8 mouse cellular contexts compared by ENCODE assay signal in genomic region chr2:150749283-150749682, GRCm38 (mm10). TPM values are rescaled to one million over a fixed set of nuclear protein-coding genes. Genes with fewer than 3 reads are reported as not detected.
DNase-seq lines count a peak whose midpoint lies in the region; ATAC-seq and TF ChIP-seq lines count a peak whose summit lies in the region.

No protein-coding gene starts in this region.

- peak overlapping the region; percentile 74 for H3K9ac ChIP-seq in ES-Bruce4 (ENCODE audit: low read depth, poor library complexity, severe bottlenecking)
- H3K9ac ChIP-seq in kidney, embryonic 15.5 days: peak overlapping the region; percentile 73

- no peak for DNase-seq in cerebellum, adult 2 months
- no peak for DNase-seq in cerebellum, adult 9-10 months
- no peak for DNase-seq in thymus, postnatal 14 days
- DNase-seq in left cerebral cortex, adult 18-20 months (ENCODE audit: low spot score in 2 of 2): no peak

- peak overlapping the region; percentile 81 for H3K4me3 ChIP-seq in cerebellum, adult 2 months (replicated peaks; ENCODE audit: insufficient read depth, low read depth, low read length)
- H3K4me3 ChIP-seq in ES-Bruce4 (ENCODE audit: low read depth, low read length): peak overlapping the region; percentile 82
- H3K4me3 ChIP-seq in erythroblast, embryonic 14.5 days (replicated peaks): peak overlapping the region; percentile 63
- H3K4me3 ChIP-seq in kidney, embryonic 15.5 days (replicated peaks): peak overlapping the region; percentile 80
- peak overlapping the region; percentile 54 for H3K4me3 ChIP-seq in macrophage (ENCODE audit: inconsistent target)

- H3K4me1 ChIP-seq in cerebellum, adult 2 months (ENCODE audit: control insufficient read depth, insufficient read depth, low read length): no peaks in the 10 kb centered on the region; the same call in 1 of the 2 replicates
- H3K4me1 ChIP-seq in ES-Bruce4 (ENCODE audit: control insufficient read depth, insufficient read depth, low read length): no peaks in the 10 kb centered on the region
- peaks cover 18% of the 10 kb centered on the region for H3K4me1 ChIP-seq in erythroblast, embryonic 14.5 days (ENCODE audit: control insufficient read depth)
- H3K4me1 ChIP-seq in kidney, embryonic 15.5 days: peaks cover 21% of the 10 kb centered on the region

- H3K79me2 ChIP-seq in macrophage (ENCODE audit: inconsistent target): peaks cover 7% of the 10 kb centered on the region; the same call in 1 of the 2 replicates

- 0 out of 2 replicates have a peak, but pooled peaks cover 1% of the 10 kb centered on the region for H3K36me3 ChIP-seq in ES-Bruce4 (ENCODE audit: control insufficient read depth, insufficient read depth, low read length, poor library complexity, severe bottlenecking)
- peaks cover 10% of the 10 kb centered on the region for H3K36me3 ChIP-seq in erythroblast, embryonic 14.5 days (ENCODE audit: control insufficient read depth)
- peaks cover 10% of the 10 kb centered on the region for H3K36me3 ChIP-seq in kidney, embryonic 15.5 days
- peaks cover 9% of the 10 kb centered on the region; the same call in 1 of the 2 replicates for H3K36me3 ChIP-seq in macrophage (ENCODE audit: inconsistent target)

- no peaks in the 10 kb centered on the region for H3K27me3 ChIP-seq in cerebellum, adult 2 months (ENCODE audit: control insufficient read depth, insufficient read depth, low read length)
- H3K27me3 ChIP-seq in ES-Bruce4 (ENCODE audit: control insufficient read depth, insufficient read depth, low read length, poor library complexity, severe bottlenecking): no peaks in the 10 kb centered on the region
- peaks cover 4% of the 10 kb centered on the region for H3K27me3 ChIP-seq in erythroblast, embryonic 14.5 days (ENCODE audit: control insufficient read depth)
- peaks cover 17% of the 10 kb centered on the region for H3K27me3 ChIP-seq in kidney, embryonic 15.5 days

- peak overlapping the region; percentile 34 for H3K27ac ChIP-seq in cerebellum, adult 2 months (ENCODE audit: insufficient read depth, low read length)
- H3K27ac ChIP-seq in ES-Bruce4 (ENCODE audit: insufficient read depth, low read length) (no peak overlapping the region), macrophage (peak overlapping the region; percentile 22)
- H3K27ac ChIP-seq in kidney, embryonic 15.5 days: peak overlapping the region; percentile 88

- WGBS in cerebellum, adult 2 months: under 1% methylated on average over 24 of the region's 24 CpGs
- WGBS in kidney, embryonic 15.5 days: under 1% methylated on average over 24 of the region's 24 CpGs
- WGBS in macrophage (ENCODE audit: missing documents): under 1% methylated on average over 18 of the region's 24 CpGs

- TF ChIP-seq EP300 in ES-Bruce4 (IDR thresholded peaks at IDR 0.05; ENCODE audit: insufficient read depth, low read depth, low read length): no peak

- peak overlapping the region; percentile 98 for H3K4me2 ChIP-seq in kidney, embryonic 15.5 days

- TF ChIP-seq POLR2A in cerebellum, adult 2 months (IDR thresholded peaks at IDR 0.05; ENCODE audit: borderline replicate concordance, insufficient read depth, low read length): no peak
- no peak for TF ChIP-seq POLR2A in ES-Bruce4 (IDR thresholded peaks at IDR 0.05; ENCODE audit: insufficient read depth, low read length)

- ATAC-seq in kidney, embryonic 15.5 days (replicated peaks; ENCODE audit: low FRiP score): peak; percentile 87

- no peaks in the 10 kb centered on the region for H3K9me3 ChIP-seq in ES-Bruce4 (replicated peaks; ENCODE audit: control insufficient read depth, insufficient read depth, low read length, poor library complexity, severe bottlenecking)
- no peaks in the 10 kb centered on the region for H3K9me3 ChIP-seq in erythroblast, embryonic 14.5 days (ENCODE audit: control insufficient read depth, low read length)
- H3K9me3 ChIP-seq in kidney, embryonic 15.5 days (replicated peaks): no peaks in the 10 kb centered on the region

- no peak for TF ChIP-seq CTCF in cerebellum, adult 2 months (IDR thresholded peaks at IDR 0.05; ENCODE audit: borderline replicate concordance, insufficient read depth, low read depth, low read length)
- TF ChIP-seq CTCF in ES-Bruce4 (IDR thresholded peaks at IDR 0.05; ENCODE audit: low read depth, low read length): no peak

RNA-seq across cellular contexts. Expression of gene Entpd6, which starts 0.4 kb away (rescaled TPM):
- polyA plus RNA-seq in cerebellum, adult 2 months (2012; rRNA removed): 50.8 and 54.5 TPM in 2 replicates
- polyA plus RNA-seq in ES-Bruce4 (2011; ENCODE audit: insufficient read depth, insufficient read length, low read depth, missing spikeins) (28.1 and 29.6 TPM in 2 replicates), macrophage (2018) (7.8 to 15.2 TPM (median 10.6 TPM) in 3 replicates)
- polyA plus RNA-seq in erythroblast, embryonic 14.5 days (2012): 0.11 and 0.37 TPM in 2 replicates
- 27.8 and 31.7 TPM in 2 replicates for polyA plus RNA-seq in kidney, embryonic 15.5 days (2015; fragmentation: Nextera tagmentation; extraction: Ambion mirVana)
- total RNA-seq in macrophage (2018; cell fraction: chromatin; rRNA removed): 10 to 100 TPM in 17 of 26 experiments, 1 to 10 TPM in 9; 2.1 to 38.1 (median 17.8) TPM
- total RNA-seq in macrophage (2018; cell fraction: cytosol; rRNA removed): 10 to 100 TPM in 11 of 26 experiments, 1 to 10 TPM in 15; 4.4 to 15.7 (median 9.3) TPM
- 10 to 100 TPM in 21 of 26 experiments, 1 to 10 TPM in 5; 2.5 to 35.6 (median 18.0) TPM for total RNA-seq in macrophage (2018; cell fraction: nucleus; rRNA removed)
- total RNA-seq in left cerebral cortex, adult 18-20 months (2021): 10 to 100 TPM; 50.3 to 51.1 TPM

RNA-seq across cellular contexts. Expression of gene Pygb, which starts 37.3 kb away (rescaled TPM):
- polyA plus RNA-seq in cerebellum, adult 2 months (2012; rRNA removed): 134 and 144 TPM in 2 replicates
- polyA plus RNA-seq in ES-Bruce4 (2011; ENCODE audit: insufficient read depth, insufficient read length, low read depth, missing spikeins) (39.5 and 45.4 TPM in 2 replicates), macrophage (2018) (44.5 to 59.8 TPM (median 50.7 TPM) in 3 replicates)
- polyA plus RNA-seq in erythroblast, embryonic 14.5 days (2012): 0.07 and 0.53 TPM in 2 replicates
- polyA plus RNA-seq in kidney, embryonic 15.5 days (2015; fragmentation: Nextera tagmentation; extraction: Ambion mirVana): 77.3 and 88.3 TPM in 2 replicates
- 100 to 1,000 TPM in 1 of 26 experiments, 10 to 100 TPM in 23, 1 to 10 TPM in 2; 8.1 to 108 (median 39.3) TPM for total RNA-seq in macrophage (2018; cell fraction: chromatin; rRNA removed)
- total RNA-seq in macrophage (2018; cell fraction: cytosol; rRNA removed): 10 to 100 TPM; 31.5 to 66.3 (median 47.1) TPM
- total RNA-seq in macrophage (2018; cell fraction: nucleus; rRNA removed): 10 to 100 TPM; 22.2 to 83.1 (median 39.5) TPM
- 100 to 1,000 TPM; 129 to 146 TPM for total RNA-seq in left cerebral cortex, adult 18-20 months (2021)

Comparison
In these comparisons a context has a peak if more than half of its experiments do, and no peak if none do; other contexts are left out.
1. RNA of gene Pygb, which starts 37.3 kb away (polyA plus RNA-seq): 134 to 144 TPM in cerebellum, adult 2 months, 77.3 to 88.3 TPM in kidney, embryonic 15.5 days, 39.5 to 45.4 TPM in ES-Bruce4 and 44.5 to 59.8 TPM in macrophage; 0.07 to 0.53 TPM in erythroblast, embryonic 14.5 days; every median in the first group is over 10 times any median in the second.
2. Peak in every context shown above with its lines, with median percentiles within 50 percentile points of each other: H3K4me3 ChIP-seq.